Mouse (Mus musculus) testis, adult 2 months (tissue): Measurements from ENCODE around the gene AC131692.1.

Experiments
- CTCF ChIP-seq: fragments of 200-500 bp; IDR thresholded peaks from 2 replicates; pipeline ENCODE4 v1.5.1; 2012; ENCODE audit warnings: low read depth, mild to moderate bottlenecking, inconsistent platforms, low read length, moderate library complexity; ENCODE audit not compliant: control insufficient read depth, insufficient read depth, insufficient replicate concordance
- POLR2A ChIP-seq: fragments of 200-500 bp; IDR thresholded peaks from 2 replicates; pipeline ENCODE4 v1.6.1; 2012; ENCODE audit warnings: low read depth, mild to moderate bottlenecking, inconsistent platforms, low read length, moderate library complexity; ENCODE audit not compliant: control insufficient read depth

- TF ChIP-seq CTCF (no peak), POLR2A (no peak)
Observed at GRCm38 (mm10) chr19:6085417-6085879, 8.8 kb upstream of the AC131692.1 start.
